Mouse (Mus musculus) frontal cortex, adult 2 months (tissue): ENCODE measurements at regions not wholly inside any gene's neighbourhood (a gene's known extent, or its start where the extent isn't known, plus 50 kb on each side); places are given as distances from the start of the nearest gene placed in this dataset.
A peak's percentile ranks its signal among the peaks of the same experiment; 100 is the strongest.

Experiments used
- DNase-seq, 2 experiments: peaks; one replicate each; pipeline ENCODE4 v3.0.0; 2022; ENCODE audit warnings: low spot score in 1 of 2; ENCODE audit errors: extremely low spot score in 1 of 2

DNA sequence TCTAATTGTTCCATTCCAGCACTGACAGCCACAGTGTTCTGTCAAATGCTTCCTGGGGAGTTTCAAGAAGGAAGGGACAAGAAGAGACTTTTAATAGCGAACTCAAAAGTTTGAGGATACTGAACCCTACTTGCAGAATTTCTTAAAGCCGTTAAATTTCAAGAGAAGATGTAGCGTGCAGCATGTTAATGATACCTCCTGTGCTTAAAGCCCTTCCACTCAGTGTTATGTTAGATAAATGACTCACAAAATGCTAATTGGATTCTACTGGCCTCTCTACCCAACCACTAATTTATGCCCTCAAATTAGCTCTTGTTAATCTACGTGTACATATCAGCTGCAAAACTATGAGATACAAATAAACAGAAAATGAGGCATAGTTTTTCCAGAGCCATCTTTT, 541.8 kb upstream of the Cdh20 start:
- DNase-seq = no peak

DNA sequence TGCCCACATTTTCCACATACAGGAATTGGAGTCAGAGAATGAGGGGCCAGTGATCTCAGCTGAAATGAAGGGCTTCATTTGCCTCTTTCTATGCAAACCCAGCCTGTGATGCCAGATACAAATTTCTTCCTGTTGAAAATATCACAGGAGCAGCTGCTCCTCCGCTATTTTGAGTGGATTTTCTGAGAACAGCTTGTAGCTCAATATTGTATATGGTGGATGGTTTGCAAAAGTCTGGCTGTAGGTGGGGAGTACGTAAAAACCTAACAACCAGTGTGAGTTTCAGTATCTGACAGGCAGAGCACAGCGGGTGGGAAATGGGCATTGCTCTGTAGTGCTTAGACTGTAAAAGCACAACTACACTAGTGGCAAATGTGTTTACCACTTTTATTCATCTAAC, 541.4 kb upstream of the Cdh20 start:
- DNase-seq = peak; percentile 76 to 77

DNA sequence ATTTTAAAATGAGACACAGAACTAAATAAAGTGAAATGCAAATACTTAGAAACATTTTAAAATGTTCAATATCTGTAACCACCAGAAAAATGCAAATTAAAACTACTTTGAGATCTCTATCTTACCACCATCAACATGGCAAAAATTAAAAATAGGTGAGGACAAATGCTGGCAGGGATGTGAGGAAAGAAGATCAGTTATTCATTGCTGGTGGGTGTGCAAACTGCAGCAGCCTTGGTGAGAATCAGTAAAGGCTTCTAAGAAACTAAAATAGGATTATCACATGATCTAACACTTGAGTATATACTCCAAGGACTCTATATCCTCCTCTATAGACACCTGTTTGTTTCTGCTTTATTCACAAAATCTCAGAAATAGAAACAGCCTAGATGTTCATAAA, 526.7 kb upstream of the Cdh20 start:
- peak; percentile 53 to 65 for DNase-seq

DNA sequence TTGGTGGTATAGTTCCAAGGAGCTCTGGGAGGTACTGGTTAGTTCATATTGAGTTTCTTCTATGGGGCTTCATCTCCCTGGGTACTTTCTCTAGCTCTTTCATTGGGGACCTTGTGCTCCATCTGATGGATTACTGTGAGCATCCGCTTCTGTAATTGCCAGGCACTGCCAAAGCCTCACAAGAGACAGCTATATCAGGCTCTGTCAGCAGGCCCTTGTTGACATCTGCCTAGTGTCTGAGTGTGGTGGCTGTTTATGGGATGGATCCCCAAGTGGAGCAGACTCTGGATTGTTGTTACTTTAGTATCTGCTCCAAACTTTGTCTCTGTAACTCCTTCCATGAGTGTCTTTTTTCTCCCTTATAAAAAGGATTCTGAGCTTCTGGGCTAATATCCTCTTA, 502.6 kb upstream of the Cdh20 start:
- DNase-seq = no peak

DNA sequence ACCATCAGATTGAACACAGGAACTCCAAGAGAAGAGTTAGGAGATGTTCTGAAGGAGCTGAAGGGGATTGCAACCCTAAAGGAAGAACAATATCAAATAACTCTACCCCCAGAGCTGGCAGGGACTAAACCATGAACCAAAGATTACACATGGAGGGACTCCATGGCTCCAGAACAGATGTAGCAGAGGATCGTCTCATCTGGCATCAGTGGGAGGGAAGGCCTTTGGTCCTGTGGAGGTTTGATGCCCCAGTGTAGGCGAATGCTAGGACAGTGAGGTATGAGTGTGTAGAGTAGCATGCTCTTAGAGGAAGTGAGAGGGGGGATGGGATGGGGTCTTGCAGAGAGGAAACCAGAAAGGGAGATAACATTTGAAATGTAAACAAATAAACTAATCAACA, 460.4 kb upstream of the Cdh20 start:
- DNase-seq = no peak

DNA sequence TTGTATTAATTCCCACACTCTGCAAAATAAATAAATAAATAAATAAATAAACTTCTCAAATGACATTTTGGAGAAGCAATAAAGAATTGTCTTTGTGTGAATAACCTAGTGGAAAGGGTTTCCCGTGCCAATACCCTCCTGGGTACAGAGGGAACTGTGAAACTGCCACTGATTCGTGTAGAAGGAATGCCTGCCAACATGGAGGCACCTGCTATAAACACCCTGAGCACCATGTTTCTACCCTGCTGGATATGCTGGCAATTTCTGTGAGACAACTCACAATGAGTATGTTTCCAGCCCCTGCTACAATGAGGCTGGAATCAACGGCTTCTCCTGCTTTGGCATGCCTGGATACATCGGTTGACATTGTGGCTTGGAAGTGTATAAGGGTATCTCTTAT, 456.7 kb upstream of the Cdh20 start:
- DNase-seq = peak in 1 of 2 experiments; percentile 2

DNA sequence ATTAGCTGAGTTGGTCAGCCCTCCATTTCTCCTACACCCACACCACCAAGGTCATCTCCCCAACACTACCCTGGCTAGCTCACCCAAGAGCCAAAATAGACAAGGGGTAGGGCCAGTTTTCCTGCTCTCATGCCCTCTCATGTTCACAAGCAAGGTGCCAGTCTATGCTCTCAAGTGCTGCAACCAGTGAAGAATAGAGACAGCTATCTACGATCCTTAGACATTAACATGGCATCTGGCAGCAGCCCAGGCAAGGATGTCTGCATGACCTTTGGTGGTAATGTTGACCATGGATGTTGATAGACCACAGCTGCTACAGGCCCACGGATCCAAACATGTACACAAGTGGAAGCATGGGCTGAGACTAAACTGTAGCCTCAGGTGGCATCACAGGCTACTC, 453.3 kb upstream of the Cdh20 start:
- DNase-seq = no peak

DNA sequence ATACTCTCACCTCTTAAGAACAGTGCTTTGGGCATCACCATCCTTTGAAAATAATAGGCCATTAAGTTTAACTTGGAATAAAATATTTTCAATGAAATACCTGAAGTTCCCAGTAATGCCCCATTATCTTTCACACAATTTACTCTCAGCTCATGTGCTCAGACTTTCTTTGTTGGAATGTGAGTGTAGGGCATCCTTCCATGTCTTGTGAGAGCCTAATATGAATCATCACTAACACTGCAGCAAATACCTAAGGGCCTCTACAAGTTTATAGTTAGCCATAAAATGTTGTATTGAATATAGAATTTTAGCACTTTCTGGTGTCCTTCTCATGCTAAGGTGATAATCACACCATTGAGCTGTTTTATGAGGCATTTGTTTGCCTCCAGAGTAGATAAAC, 450.3 kb upstream of the Cdh20 start:
- no peak for DNase-seq

DNA sequence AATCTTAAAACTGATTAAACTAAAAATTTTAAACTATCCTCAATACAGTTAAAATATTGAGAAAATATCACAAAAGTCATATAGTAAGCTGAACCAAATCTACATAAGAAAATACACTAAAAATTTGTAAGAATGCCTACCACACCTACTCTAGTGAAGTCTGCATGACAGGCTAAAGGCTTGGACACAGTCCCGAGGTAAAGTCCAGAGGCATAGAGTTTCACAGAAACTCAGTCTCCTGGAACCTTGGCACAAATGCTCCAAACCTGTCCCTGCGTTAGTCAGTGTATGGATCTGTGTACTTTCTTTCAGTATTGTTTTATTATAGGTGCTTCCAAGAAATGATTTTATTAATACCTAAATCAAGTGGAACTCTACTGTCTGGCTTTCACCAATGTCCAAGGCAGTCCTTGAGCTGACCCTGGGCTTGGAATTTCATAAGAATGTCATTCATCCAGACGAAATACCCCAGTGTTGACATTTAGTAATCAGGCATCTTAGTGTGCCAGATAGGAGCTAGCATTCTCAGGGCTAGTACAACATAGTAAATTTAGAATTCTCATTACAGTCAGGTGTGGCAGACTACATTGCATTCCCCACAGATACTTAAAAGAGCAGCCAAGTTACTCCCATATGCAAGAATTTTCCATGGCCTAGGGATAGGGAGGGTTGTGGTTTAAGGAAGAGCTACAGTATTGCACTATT, 435.5 kb upstream of the Cdh20 start:
- DNase-seq = no peak

DNA sequence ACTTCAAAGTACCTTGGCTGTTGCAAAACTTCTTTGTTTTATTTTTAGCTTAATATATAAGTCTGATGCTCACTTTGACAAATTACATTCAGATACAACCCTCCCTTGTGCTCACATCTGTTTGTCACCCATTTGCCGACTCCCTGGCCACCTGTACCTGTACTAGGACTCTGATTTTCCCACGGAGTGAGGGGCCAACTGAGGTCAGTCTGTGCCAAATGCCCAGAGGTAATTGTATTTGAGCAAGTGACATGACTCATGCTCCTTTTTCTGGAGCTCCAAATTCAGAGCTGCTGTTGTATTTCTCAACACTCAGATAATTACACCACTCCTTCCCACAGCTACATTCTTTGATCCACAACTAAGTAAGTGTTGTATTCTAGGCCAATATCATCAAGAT, 434.8 kb upstream of the Cdh20 start:
- DNase-seq = no peak
